Mouse (Mus musculus): Measurements from ENCODE around the gene Ripk1.

GRCm38 (mm10) chr13:34002058-34003006 is at the start of gene Ripk1, which contains the start of gene Serpinb6a:
- TF ChIP-seq CTCF (IDR thresholded peaks at IDR 0.05; ENCODE audit: low read depth, low read length) = peak; percentile 54
- TF ChIP-seq POLR2A (IDR thresholded peaks at IDR 0.05; ENCODE audit: insufficient read depth, low read length) = no peak
- 0 out of 2 replicates have a peak, but pooled peaks have one; percentile 29 for TF ChIP-seq EP300 (IDR thresholded peaks at IDR 0.05; ENCODE audit: insufficient read depth, low read depth, low read length)

Measured in ES-Bruce4 (cell line).